Mouse (Mus musculus): Measurements from ENCODE around the gene Tcf12. TPM values are rescaled to one million over a fixed set of nuclear protein-coding genes. Genes with fewer than 3 reads are reported as not detected.

Gene Tcf12
- total and polyA plus RNA-seq, 3 experiments: 41.4 to 42.3 (median 41.7) TPM

DNA sequence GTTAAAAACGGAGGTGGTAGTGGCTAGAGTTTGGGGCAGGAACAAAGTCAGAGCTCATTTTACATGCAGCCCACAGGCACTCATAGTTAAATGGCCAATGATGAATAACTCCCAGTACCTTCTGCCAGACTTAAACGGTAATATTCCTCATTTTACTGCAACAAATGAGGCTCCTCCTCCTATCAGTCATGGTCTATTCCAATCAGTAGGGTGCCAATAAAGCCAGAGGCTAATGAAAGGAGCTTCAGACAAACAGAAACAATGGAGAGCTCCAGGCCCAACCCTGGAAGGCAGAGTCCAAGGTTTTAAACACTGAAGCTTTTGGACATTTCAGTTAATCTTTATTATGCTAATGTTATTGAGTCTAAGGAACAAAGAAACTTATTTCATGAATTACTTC, 232.3 kb downstream of the Tcf12 start:
- no peak for DNase-seq (ENCODE audit: extremely low read depth)
- peaks cover 31 to 65% of the 10 kb centered on the region in 2 experiments for H3K36me3 ChIP-seq (replicated peaks in 1 of 2; ENCODE audit: control insufficient read depth in 1 of 2, insufficient read depth in 1 of 2, low read length in 1 of 2)
- H3K9me3 ChIP-seq (replicated peaks; ENCODE audit: low read length): peaks cover 2% of the 10 kb centered on the region
- no peak overlapping the region for H3K27ac ChIP-seq (ENCODE audit: insufficient read depth, low read depth)
- dilution Hi-C loops (cut with MboI; ENCODE audit: extremely low pct_ligation_motif_present, extremely low pct_unique_long_range_greater_than_20kb, low sequenced_read_pairs): no loop called here
- TF ChIP-seq E2F4 (IDR thresholded peaks at IDR 0.05; ENCODE audit: insufficient replicate concordance, low read depth, low read length) (no peak), MXI1 (IDR thresholded peaks at IDR 0.05; ENCODE audit: low read depth, low read length) (no peak), ZKSCAN1 (IDR thresholded peaks at IDR 0.05; ENCODE audit: borderline replicate concordance, low read depth, low read length) (no peak), MAX (IDR thresholded peaks at IDR 0.05; ENCODE audit: low read length) (no peak), USF2 (conservative IDR thresholded peaks at IDR 0.05; ENCODE audit: low read depth, low read length) (no peak), HCFC1 (IDR thresholded peaks at IDR 0.05; ENCODE audit: low read depth, low read length) (no peak), MYC (IDR thresholded peaks at IDR 0.05; ENCODE audit: low read depth, low read length) (no peak), SIN3A (IDR thresholded peaks at IDR 0.05; ENCODE audit: low read length) (no peak), ZMIZ1 (IDR thresholded peaks at IDR 0.05; ENCODE audit: low read depth, low read length) (no peak), MAZ (IDR thresholded peaks at IDR 0.05; ENCODE audit: low read depth, low read length) (no peak), KAT2A (IDR thresholded peaks at IDR 0.05; ENCODE audit: insufficient replicate concordance, low read length) (no peak), POLR2A (IDR thresholded peaks at IDR 0.05; ENCODE audit: low read depth, low read length) (no peak), CTCF (conservative IDR thresholded peaks at IDR 0.05 in 1 of 2, IDR thresholded peaks at IDR 0.05 in 1 of 2; ENCODE audit: low read depth in 2 of 2, low read length in 2 of 2) (no peak), JUND (conservative IDR thresholded peaks at IDR 0.05; ENCODE audit: low read depth, low read length) (no peak), PAX5 (IDR thresholded peaks at IDR 0.05; ENCODE audit: low read length) (no peak), POLR2AphosphoS2 (IDR thresholded peaks at IDR 0.05; ENCODE audit: low read depth, low read length) (no peak), JUN (IDR thresholded peaks at IDR 0.05; ENCODE audit: insufficient read depth, low read depth, low read length) (no peak), ETS1 (conservative IDR thresholded peaks at IDR 0.05; ENCODE audit: low read depth, low read length) (no peak)
- H3K27me3 ChIP-seq (replicated peaks): no peaks in the 10 kb centered on the region
- 0 out of 4 replicates have a peak, but pooled peaks cover 0 to 2% of the 10 kb centered on the region in 2 experiments for H3K4me1 ChIP-seq (ENCODE audit: control insufficient read depth in 1 of 2, insufficient read depth in 2 of 2)
- in situ Hi-C loops (cut with MboI; ENCODE audit: low pct_ligation_motif_present, low pct_unique_long_range_greater_than_20kb, low sequenced_read_pairs): no loop called here
- peaks cover 2% of the 10 kb centered on the region for H3K79me2 ChIP-seq (replicated peaks; ENCODE audit: control insufficient read depth, extremely low read depth, insufficient read depth, poor library complexity, severe bottlenecking)
- H3K9ac ChIP-seq (ENCODE audit: insufficient read depth, low read depth): no peak overlapping the region
- H3K4me3 ChIP-seq (replicated peaks in 1 of 3; ENCODE audit: low read depth in 2 of 3, low read length in 2 of 3, poor library complexity in 1 of 3): no peak overlapping the region
- no peak overlapping the region for H3K4me2 ChIP-seq (ENCODE audit: insufficient read depth, low read depth, poor library complexity, severe bottlenecking)

GRCm38 (mm10) chr9:71877867-71878266, 233.8 kb downstream of the Tcf12 start:
- H3K27ac ChIP-seq (ENCODE audit: insufficient read depth, low read depth): no peak overlapping the region

More at GRCm38 (mm10) chr9:71877867-71878266, 233.8 kb downstream of the Tcf12 start:
- no peak for DNase-seq (ENCODE audit: extremely low read depth)
- Histone ChIP-seq H3K4me2 (ENCODE audit: insufficient read depth, low read depth, poor library complexity, severe bottlenecking) (no peak overlapping the region), H3K27me3 (replicated peaks) (no peaks in the 10 kb centered on the region), H3K4me1 (ENCODE audit: control insufficient read depth in 1 of 2, insufficient read depth in 2 of 2) (0 out of 4 replicates have a peak, but pooled peaks cover 0 to 2% of the 10 kb centered on the region in 2 experiments), H3K36me3 (replicated peaks in 1 of 2; ENCODE audit: control insufficient read depth in 1 of 2, insufficient read depth in 1 of 2, low read length in 1 of 2) (peaks cover 30 to 68% of the 10 kb centered on the region in 2 experiments), H3K9me3 (replicated peaks; ENCODE audit: low read length) (peaks cover 2% of the 10 kb centered on the region), H3K9ac (ENCODE audit: insufficient read depth, low read depth) (no peak overlapping the region), H3K79me2 (replicated peaks; ENCODE audit: control insufficient read depth, extremely low read depth, insufficient read depth, poor library complexity, severe bottlenecking) (peaks cover 2% of the 10 kb centered on the region; the same call in 1 of the 2 replicates), H3K4me3 (replicated peaks in 1 of 3; ENCODE audit: low read depth in 2 of 3, low read length in 2 of 3, poor library complexity in 1 of 3) (no peak overlapping the region)
- no peak for TF ChIP-seq BHLHE40 (IDR thresholded peaks at IDR 0.05; ENCODE audit: low read depth, low read length)
- no peak for TF ChIP-seq ZMIZ1 (IDR thresholded peaks at IDR 0.05; ENCODE audit: low read depth, low read length)
- TF ChIP-seq SMC3 (IDR thresholded peaks at IDR 0.05; ENCODE audit: low read depth, low read length): no peak
- no peak for TF ChIP-seq MXI1 (IDR thresholded peaks at IDR 0.05; ENCODE audit: low read depth, low read length)
- no peak for TF ChIP-seq TBP (conservative IDR thresholded peaks at IDR 0.05; ENCODE audit: low read depth, low read length)
- no peak for TF ChIP-seq CHD2 (IDR thresholded peaks at IDR 0.05; ENCODE audit: low read length)
- no peak for TF ChIP-seq NRF1 (IDR thresholded peaks at IDR 0.05; ENCODE audit: low read depth, low read length)
- TF ChIP-seq JUND (conservative IDR thresholded peaks at IDR 0.05; ENCODE audit: low read depth, low read length): no peak
- no peak for TF ChIP-seq RAD21 (IDR thresholded peaks at IDR 0.05; ENCODE audit: low read depth, low read length)
- TF ChIP-seq NELFE (IDR thresholded peaks at IDR 0.05; ENCODE audit: low read depth, low read length): no peak
- no peak for TF ChIP-seq CHD1 (IDR thresholded peaks at IDR 0.05; ENCODE audit: low read depth, low read length)
- TF ChIP-seq IRF4 (IDR thresholded peaks at IDR 0.05; ENCODE audit: low read depth, low read length): no peak
- TF ChIP-seq PAX5 (IDR thresholded peaks at IDR 0.05; ENCODE audit: low read length): no peak
- no peak for TF ChIP-seq POLR2A (IDR thresholded peaks at IDR 0.05; ENCODE audit: low read depth, low read length)
- TF ChIP-seq TCF12 (IDR thresholded peaks at IDR 0.05; ENCODE audit: low read depth, low read length): no peak
- TF ChIP-seq MEF2A (IDR thresholded peaks at IDR 0.05; ENCODE audit: borderline replicate concordance, low read depth, low read length): no peak
- TF ChIP-seq RCOR1 (conservative IDR thresholded peaks at IDR 0.05; ENCODE audit: low read depth, low read length): no peak
- no peak for TF ChIP-seq ELF1 (IDR thresholded peaks at IDR 0.05; ENCODE audit: low read depth, low read length)
- TF ChIP-seq JUN (IDR thresholded peaks at IDR 0.05; ENCODE audit: insufficient read depth, low read depth, low read length): no peak
- no peak for TF ChIP-seq ZNF384 (IDR thresholded peaks at IDR 0.05; ENCODE audit: low read depth, low read length)
- in situ Hi-C loops (cut with MboI; ENCODE audit: low pct_ligation_motif_present, low pct_unique_long_range_greater_than_20kb, low sequenced_read_pairs) (no loop called here), dilution Hi-C loops (cut with MboI; ENCODE audit: extremely low pct_ligation_motif_present, extremely low pct_unique_long_range_greater_than_20kb, low sequenced_read_pairs) (no loop called here)

Data from CH12.LX (cell line).